Mouse (Mus musculus) embryonic facial prominence, embryonic 10.5 days (tissue): ENCODE results near the gene Alg5. TPM values are rescaled to one million over a fixed set of nuclear protein-coding genes. Genes with fewer than 3 reads are reported as not detected.

ENCODE experiments used
- DNase-seq: peaks from one replicate; pipeline ENCODE4 v3.0.0-alpha.2; 2017; ENCODE audit warnings: low spot score
- H3K27ac ChIP-seq: fragments of 300-500 bp; sonication (generic); replicated peaks from 2 replicates; pipeline ENCODE4 v1.5.1; 2016; ENCODE audit warnings: mild to moderate bottlenecking
- H3K27me3 ChIP-seq: fragments of 300-500 bp; sonication (generic); replicated peaks from 2 replicates; pipeline ENCODE4 v1.6.1; 2016; ENCODE audit warnings: low read depth, mild to moderate bottlenecking; ENCODE audit not compliant: poor library complexity, severe bottlenecking
- H3K36me3 ChIP-seq: fragments of 300-500 bp; sonication (generic); replicated peaks from 2 replicates; pipeline ENCODE4 v1.6.1; 2016; ENCODE audit warnings: mild to moderate bottlenecking, moderate library complexity
- H3K4me1 ChIP-seq: fragments of 300-500 bp; sonication (generic); 2 replicates; pipeline ENCODE4 v1.6.1; 2016
- H3K4me3 ChIP-seq: fragments of 300-500 bp; sonication (generic); 2 replicates; pipeline ENCODE4 v1.5.1; 2016; ENCODE audit warnings: mild to moderate bottlenecking, moderate library complexity
- H3K9me3 ChIP-seq: fragments of 300-500 bp; sonication (generic); 2 replicates; pipeline ENCODE4 v1.6.1; 2016; ENCODE audit warnings: mild to moderate bottlenecking
- WGBS: fragments of 180-500 bp; shearing (Covaris S2); methylation state at CpG from one replicate; pipeline ENCODE4 v1.1.7; 2016; 5-methylcytosine and 5-hydroxymethylcytosine counted together
- polyA plus RNA-seq: library from polyadenylated mRNA; unstranded; fragments of >200 nt; fragmentation: Nextera tagmentation; extraction: Ambion mirVana; gene quantifications from 2 replicates; pipeline ENCODE4 v1.2.1, GENCODE M21; 2016

Alg5 gene
- polyA plus RNA-seq, 1 experiment from 2014 or later, result 42.1 TPM

DNA sequence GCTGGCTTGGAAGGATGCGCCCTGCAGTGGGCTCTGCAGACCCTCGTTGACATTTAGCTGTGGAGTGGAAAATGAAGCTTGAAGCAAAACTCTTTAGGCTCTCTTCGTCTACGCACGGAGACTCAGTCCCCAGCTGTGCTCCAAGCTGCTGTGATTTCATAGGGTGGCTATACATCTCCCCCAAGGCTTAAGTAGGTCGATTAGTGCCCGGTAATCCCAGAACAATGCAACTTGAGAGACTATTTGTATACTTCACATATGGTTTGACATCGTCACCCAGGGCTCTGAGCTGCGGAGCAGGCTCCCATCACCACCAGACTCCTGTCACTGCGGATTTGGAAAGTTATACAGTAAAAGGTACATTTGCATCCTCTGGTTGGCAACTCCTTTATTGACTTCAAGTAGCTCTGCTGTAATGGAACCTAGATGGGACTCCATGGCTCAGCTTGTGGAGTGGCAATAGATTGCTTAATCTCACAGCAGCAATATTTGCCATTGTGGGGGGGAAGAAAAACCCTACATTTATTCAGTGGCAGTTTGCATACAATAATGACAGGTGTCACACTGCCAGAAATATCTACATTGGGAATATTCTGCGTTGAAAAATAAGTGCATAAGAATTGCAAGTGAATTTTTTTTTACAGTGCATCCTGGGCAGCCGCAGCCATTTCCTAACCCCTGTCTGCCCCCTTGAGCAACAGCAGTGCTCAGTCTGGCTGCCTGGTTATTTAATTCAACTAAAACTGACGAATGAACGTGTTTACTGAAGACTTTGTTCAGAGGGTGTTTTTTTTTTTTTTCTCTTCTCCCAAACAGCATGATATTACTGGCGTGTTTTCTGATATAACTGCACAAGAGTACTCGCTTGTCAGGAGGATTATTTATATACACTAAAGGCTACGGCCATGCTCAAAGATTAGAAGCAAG is 34.3 kb downstream of the Alg5 start:
- no peaks in the 10 kb centered on the region for H3K4me1 ChIP-seq
- H3K27ac ChIP-seq, result no peak overlapping the region
- H3K4me3 ChIP-seq, result no peak overlapping the region
- no peaks in the 10 kb centered on the region for H3K27me3 ChIP-seq
- WGBS, result 78% methylated on average over 17 of the region's 17 CpGs
- no peak for DNase-seq
- H3K36me3 ChIP-seq, result no peaks in the 10 kb centered on the region
- peaks cover 4% of the 10 kb centered on the region; the same call in 1 of the 2 replicates for H3K9me3 ChIP-seq

DNA sequence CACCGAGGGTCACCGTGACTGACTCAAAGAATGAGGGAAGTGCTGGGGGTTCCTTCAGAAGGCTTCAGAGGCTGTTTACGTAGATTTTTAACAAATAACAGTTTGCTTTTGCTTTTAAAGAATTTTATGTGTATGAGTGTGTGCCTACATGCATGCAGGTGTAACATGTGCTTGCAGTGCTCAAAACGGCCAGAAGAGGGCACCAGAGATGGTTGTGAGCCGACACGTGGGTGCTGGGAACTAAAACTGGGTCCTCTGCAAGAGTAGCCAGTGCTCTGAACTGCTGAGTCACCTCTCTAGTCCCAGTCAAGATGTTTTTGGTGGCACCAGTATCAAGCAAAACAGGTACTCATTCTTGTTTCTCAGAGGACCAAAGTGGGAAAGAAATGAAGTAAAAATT is 38.3 kb downstream of the Alg5 start:
- 82% methylated on average over 6 of the region's 6 CpGs for WGBS
- Histone ChIP-seq H3K9me3 (peaks cover 4% of the 10 kb centered on the region; the same call in 1 of the 2 replicates), H3K4me1 (peaks cover 6% of the 10 kb centered on the region), H3K27ac (no peak overlapping the region), H3K36me3 (no peaks in the 10 kb centered on the region), H3K27me3 (no peaks in the 10 kb centered on the region), H3K4me3 (no peak overlapping the region)
- no peak for DNase-seq

DNA sequence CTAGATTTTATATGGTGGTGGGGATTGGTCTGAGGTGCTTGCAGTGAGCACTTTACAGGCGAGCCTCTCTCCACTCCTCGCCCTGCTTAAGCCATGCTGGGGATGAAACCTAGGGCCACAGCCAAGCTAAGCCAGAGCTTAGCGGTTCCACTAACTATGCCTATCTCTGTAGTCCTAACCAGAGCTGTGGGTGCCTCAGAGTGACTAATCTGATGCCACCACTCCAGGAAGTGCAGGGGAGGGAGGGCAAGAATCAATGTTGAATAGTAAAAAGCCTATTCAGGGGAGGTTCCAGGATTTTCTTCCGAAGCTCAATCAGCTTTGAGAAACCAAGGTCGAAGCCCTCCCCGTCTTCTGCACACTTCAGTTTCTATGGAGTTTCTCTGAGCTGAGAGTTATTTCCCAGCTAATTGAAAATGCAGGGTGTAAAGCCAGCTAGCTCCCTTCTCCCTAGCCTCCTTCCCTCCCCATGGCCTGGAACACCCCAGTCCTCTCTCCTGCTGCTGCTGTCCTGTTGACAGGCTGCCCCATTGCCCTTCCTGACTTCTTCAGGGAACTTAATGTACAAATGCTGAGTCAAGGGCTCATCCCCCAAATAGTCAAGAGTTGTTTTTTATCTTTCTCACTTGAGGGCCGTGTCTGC is 40.8 kb downstream of the Alg5 start:
- Histone ChIP-seq H3K4me1 (peaks cover 6% of the 10 kb centered on the region), H3K27me3 (no peaks in the 10 kb centered on the region), H3K27ac (no peak overlapping the region), H3K36me3 (no peaks in the 10 kb centered on the region), H3K9me3 (peaks cover 6% of the 10 kb centered on the region; the same call in 1 of the 2 replicates), H3K4me3 (no peak overlapping the region)
- 73% methylated on average over 7 of the region's 7 CpGs for WGBS
- DNase-seq, result no peak

DNA sequence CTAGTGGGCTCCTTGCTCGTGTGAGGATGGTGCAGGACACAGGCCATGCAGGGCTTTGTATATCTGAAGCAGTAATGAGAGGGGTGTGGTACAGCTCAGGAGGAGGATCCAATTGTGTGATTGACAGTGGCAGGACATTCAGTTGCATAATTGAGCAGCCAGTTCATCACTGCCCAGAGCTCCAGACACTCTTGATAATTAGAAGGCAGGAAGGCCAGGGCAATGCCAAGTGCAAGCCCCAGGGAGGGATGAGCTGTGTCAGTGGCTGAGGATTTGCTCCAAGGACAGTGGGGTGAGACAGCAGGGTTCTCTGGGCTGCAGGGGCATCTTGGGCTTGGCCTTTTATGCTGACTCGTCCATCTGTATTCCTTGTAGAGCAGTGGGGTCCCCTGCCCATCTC is 55.3 kb downstream of the Alg5 start:
- no peak for DNase-seq
- H3K36me3 ChIP-seq, result peaks cover 8% of the 10 kb centered on the region
- no peak overlapping the region for H3K27ac ChIP-seq
- no peaks in the 10 kb centered on the region for H3K27me3 ChIP-seq
- H3K4me3 ChIP-seq, result no peak overlapping the region
- peaks cover 9% of the 10 kb centered on the region; the same call in 1 of the 2 replicates for H3K9me3 ChIP-seq
- WGBS, result 60% methylated on average over 2 of the region's 2 CpGs
- 0 out of 2 replicates have a peak, but pooled peaks cover 3% of the 10 kb centered on the region for H3K4me1 ChIP-seq

DNA sequence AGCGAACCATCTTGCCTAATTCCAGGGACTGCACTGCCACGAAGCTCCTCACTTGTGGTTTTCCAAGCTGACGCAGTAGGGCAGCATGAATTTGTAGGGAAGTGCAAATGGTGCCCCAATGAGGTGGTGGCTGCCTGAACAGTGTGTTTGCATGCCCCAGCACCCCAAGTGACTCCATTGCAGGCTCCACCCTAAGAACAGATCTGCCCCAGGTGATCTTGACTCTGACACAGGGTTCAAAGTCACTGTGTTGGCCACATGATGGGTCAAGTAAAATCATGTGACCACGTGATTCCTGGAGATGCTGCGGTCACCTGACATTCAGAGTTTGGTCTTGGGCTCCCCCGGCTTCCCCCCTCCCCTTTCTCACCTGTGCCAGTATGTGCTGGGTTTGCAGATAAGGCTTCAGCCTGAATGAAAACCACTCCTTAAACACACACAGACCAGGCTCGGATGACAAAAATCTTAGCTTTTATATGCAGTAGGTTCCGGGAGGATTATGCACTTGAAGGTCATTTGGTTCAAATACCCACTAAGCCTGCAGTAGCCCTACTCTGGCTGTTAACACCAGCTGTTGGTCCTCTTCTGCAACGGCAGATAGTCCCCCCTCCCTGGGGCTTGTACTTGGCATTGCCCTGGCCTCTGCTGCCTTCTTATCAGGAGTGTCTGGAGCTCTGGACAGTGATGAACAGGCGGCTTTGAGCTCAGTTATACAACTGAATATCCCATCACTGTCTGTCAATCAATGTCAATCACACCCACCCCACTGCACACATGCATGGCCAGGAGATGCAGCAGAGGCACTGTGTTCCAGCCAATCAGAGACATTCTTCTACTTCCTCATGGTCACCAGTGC is 56.7 kb downstream of the Alg5 start:
- Histone ChIP-seq H3K27ac (no peak overlapping the region), H3K27me3 (0 out of 2 replicates have a peak, but pooled peaks cover 2% of the 10 kb centered on the region), H3K4me1 (peaks cover 3% of the 10 kb centered on the region; the same call in 1 of the 2 replicates), H3K4me3 (no peak overlapping the region), H3K9me3 (peaks cover 9% of the 10 kb centered on the region; the same call in 1 of the 2 replicates), H3K36me3 (peaks cover 8% of the 10 kb centered on the region)
- DNase-seq, result no peak
- 79% methylated on average over 10 of the region's 10 CpGs for WGBS

DNA sequence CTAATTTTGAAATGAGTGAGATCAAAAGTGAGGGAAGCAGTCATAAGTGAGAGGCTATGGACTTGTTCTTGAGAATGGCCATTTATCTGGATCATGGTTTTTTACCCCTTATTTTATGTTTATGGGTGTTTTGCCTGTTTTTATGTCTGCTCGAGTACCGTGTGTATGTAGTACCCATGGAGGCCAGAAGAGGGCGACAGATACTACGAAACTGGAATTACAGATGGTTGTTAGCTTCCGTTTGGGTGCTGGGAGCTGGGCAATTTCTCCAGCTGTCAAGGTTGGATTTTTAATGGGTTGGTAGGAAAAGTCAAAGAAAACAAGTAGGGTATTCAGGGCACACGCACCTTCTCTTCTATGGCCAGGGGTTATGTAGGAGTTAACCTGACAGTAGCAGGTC is 58.4 kb downstream of the Alg5 start:
- peaks cover 8% of the 10 kb centered on the region for H3K36me3 ChIP-seq
- 89% methylated on average over 6 of the region's 6 CpGs for WGBS
- no peak for DNase-seq
- H3K27ac ChIP-seq, result no peak overlapping the region
- no peak overlapping the region for H3K4me3 ChIP-seq
- 0 out of 2 replicates have a peak, but pooled peaks cover 10% of the 10 kb centered on the region for H3K27me3 ChIP-seq
- H3K9me3 ChIP-seq, result peaks cover 9% of the 10 kb centered on the region; the same call in 1 of the 2 replicates
- H3K4me1 ChIP-seq, result peaks cover 3% of the 10 kb centered on the region; the same call in 1 of the 2 replicates

DNA sequence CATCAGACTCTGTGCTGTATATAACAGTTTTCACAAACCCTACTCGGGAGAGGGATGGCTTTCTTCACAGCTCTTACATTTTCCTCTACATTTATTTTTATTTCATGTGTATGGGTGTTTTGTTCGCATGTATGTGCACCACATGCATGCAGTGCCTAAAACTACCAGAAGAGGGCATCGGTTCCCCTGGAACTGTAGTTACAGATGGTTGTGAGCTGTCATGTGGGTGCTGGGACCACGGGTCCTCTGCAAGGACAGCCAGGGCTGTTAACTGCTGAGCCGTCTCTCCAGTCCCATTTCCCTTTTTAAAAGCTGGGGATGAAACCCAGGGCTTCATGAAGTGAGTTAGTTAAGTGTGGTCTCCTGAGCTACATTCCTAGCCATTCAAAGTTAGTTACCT is 60.0 kb downstream of the Alg5 start:
- Histone ChIP-seq H3K4me1 (peaks cover 3% of the 10 kb centered on the region; the same call in 1 of the 2 replicates), H3K36me3 (peaks cover 8% of the 10 kb centered on the region), H3K4me3 (no peak overlapping the region), H3K9me3 (peaks cover 9% of the 10 kb centered on the region; the same call in 1 of the 2 replicates), H3K27ac (no peak overlapping the region), H3K27me3 (0 out of 2 replicates have a peak, but pooled peaks cover 10% of the 10 kb centered on the region)
- WGBS, result 93% methylated on average over 5 of the region's 5 CpGs
- no peak for DNase-seq

DNA sequence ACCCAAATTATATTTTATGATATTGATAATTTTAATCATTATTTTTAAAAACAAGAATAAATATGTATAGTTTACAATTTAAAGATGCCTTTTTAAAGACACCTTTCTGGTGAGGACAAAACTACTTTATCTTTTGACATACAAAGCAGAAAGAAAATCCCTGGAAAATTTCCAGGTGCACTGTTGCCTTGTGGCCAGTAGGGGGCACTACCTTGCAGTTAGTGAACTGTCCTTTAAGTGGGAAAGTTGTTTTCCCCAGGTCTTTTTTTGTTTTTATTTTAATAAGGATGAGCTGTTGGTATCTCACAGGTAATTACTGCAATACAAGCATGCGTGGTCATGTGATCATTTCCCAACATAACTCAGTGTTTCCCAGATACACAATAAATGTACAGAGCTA is 60.5 kb downstream of the Alg5 start:
- Histone ChIP-seq H3K27ac (no peak overlapping the region), H3K9me3 (peaks cover 9% of the 10 kb centered on the region; the same call in 1 of the 2 replicates), H3K36me3 (peaks cover 8% of the 10 kb centered on the region), H3K4me3 (no peak overlapping the region), H3K27me3 (0 out of 2 replicates have a peak, but pooled peaks cover 10% of the 10 kb centered on the region), H3K4me1 (peaks cover 3% of the 10 kb centered on the region; the same call in 1 of the 2 replicates)
- 98% methylated on average over 1 of the region's 1 CpGs for WGBS
- DNase-seq, result no peak

DNA sequence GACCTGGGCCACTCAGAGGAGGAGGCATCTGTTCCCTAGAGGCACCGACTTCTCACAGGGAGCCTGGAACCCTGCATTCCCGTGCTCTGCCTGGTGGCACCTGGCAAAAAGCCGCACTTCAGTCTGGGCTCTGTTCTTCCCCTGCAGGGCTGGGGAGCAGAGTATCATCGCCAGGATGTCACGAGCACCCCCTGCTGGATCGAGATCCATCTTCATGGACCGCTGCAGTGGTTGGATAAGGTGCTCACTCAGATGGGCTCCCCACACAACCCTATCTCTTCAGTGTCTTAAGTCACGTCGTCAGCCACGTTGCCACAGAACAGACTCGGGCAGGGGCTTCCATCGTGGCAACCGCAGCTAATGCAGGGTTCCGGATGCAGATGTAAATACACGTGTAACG is 61.9 kb downstream of the Alg5 start:
- Histone ChIP-seq H3K36me3 (peaks cover 8% of the 10 kb centered on the region), H3K27ac (no peak overlapping the region), H3K27me3 (0 out of 2 replicates have a peak, but pooled peaks cover 10% of the 10 kb centered on the region), H3K4me1 (peaks cover 3% of the 10 kb centered on the region; the same call in 1 of the 2 replicates), H3K4me3 (no peak overlapping the region), H3K9me3 (peaks cover 9% of the 10 kb centered on the region; the same call in 1 of the 2 replicates)
- WGBS, result 35% methylated on average over 16 of the region's 16 CpGs
- peak; percentile 50 for DNase-seq
